Mouse (Mus musculus) lung, adult 10 weeks (tissue): ENCODE measurements around the gene Fkbp8. TPM values are rescaled to one million over a fixed set of nuclear protein-coding genes. Genes with fewer than 3 reads are reported as not detected.

Experiments
- polyA plus RNA-seq: library from polyadenylated mRNA; stranded (reverse); fragments of 350-450 nt; fragmentation: Illumina TruSeq; extraction: RNeasy Lipid Tissue Mini Kit (QIAGEN cat#74804); gene quantifications from one replicate; pipeline ENCODE4 v1.2.3, GENCODE M21; 2014; ENCODE audit warnings: low read depth, low replicate concordance; ENCODE audit not compliant: insufficient read depth

The Fkbp8 gene
- polyA plus RNA-seq: 190 TPM

GRCm38 (mm10) chr8:70527512-70528181 is at the start of gene Fkbp8, which contains the start of gene Kxd1:
Fkbp8 (plus strand) TSS chr8:70527724.
Kxd1 (minus strand) TSS chr8:70527956.

GRCm38 (mm10) chr8:70486941-70487520 is 40.5 kb upstream of the Fkbp8 start, which contains the start of gene Tmem59l:
Tmem59l (minus strand) TSS chr8:70487358.

GRCm38 (mm10) chr8:70492664-70493640 is 34.6 kb upstream of the Fkbp8 start, which contains the start of gene Crlf1:
Crlf1 (plus strand) TSS chr8:70493158.

GRCm38 (mm10) chr8:70506328-70507026 is 21.0 kb upstream of the Fkbp8 start, which contains the start of gene Rex1bd:
Rex1bd (minus strand) TSS chr8:70506752.

GRCm38 (mm10) chr8:70510228-70510915 is 17.2 kb upstream of the Fkbp8 start, which contains the start of gene Uba52:
Uba52 (minus strand) TSS chr8:70510801.

GRCm38 (mm10) chr8:70539077-70539813 is 11.7 kb downstream of the Fkbp8 start, which contains the start of gene Ell:
Ell (plus strand) TSS chr8:70539457.

Other genes with a start within 250 kb of the Fkbp8 start
- gene Homer3, start 244.9 kb upstream of the Fkbp8 start, polyA plus RNA-seq: 25.3 TPM
- 24.8 TPM for gene Ddx49, start 225.2 kb upstream of the Fkbp8 start, polyA plus RNA-seq
- gene Cope, start 225.2 kb upstream of the Fkbp8 start, polyA plus RNA-seq: 129 TPM
- gene Cers1, start 211.9 kb upstream of the Fkbp8 start, polyA plus RNA-seq: 0.44 TPM
- gene Gdf1, start 197.9 kb upstream of the Fkbp8 start, polyA plus RNA-seq: 0.28 TPM
- 14.7 TPM for gene Upf1, start 174.4 kb upstream of the Fkbp8 start, polyA plus RNA-seq
- 0.21 TPM for gene Comp, start 154.2 kb upstream of the Fkbp8 start, polyA plus RNA-seq
- 3.0 TPM for gene Crtc1, start 88.1 kb upstream of the Fkbp8 start, polyA plus RNA-seq
- 10.1 TPM for gene Klhl26, start 50.8 kb upstream of the Fkbp8 start, polyA plus RNA-seq
- 7.8 TPM for gene Tmem59l, start 40.4 kb upstream of the Fkbp8 start, polyA plus RNA-seq
- 13.8 TPM for gene Crlf1, start 34.6 kb upstream of the Fkbp8 start, polyA plus RNA-seq
- gene Rex1bd, start 21.0 kb upstream of the Fkbp8 start, polyA plus RNA-seq: 98.1 TPM
- 1,654 TPM for gene Uba52, start 16.9 kb upstream of the Fkbp8 start, polyA plus RNA-seq
- gene Kxd1, start 232 bp downstream of the Fkbp8 start, polyA plus RNA-seq: 48.0 TPM
- gene Ell, start 11.7 kb downstream of the Fkbp8 start, polyA plus RNA-seq: 9.7 TPM
- 26.4 TPM for gene Isyna1, start 66.6 kb downstream of the Fkbp8 start, polyA plus RNA-seq
- 54.0 TPM for gene Ssbp4, start 81.1 kb downstream of the Fkbp8 start, polyA plus RNA-seq
- gene Lrrc25, start 88.4 kb downstream of the Fkbp8 start, polyA plus RNA-seq: 6.2 TPM
- gene Gdf15, start 104.7 kb downstream of the Fkbp8 start, polyA plus RNA-seq: 1.6 TPM
- gene Pgpep1, start 132.7 kb downstream of the Fkbp8 start, polyA plus RNA-seq: 17.7 TPM
- gene Lsm4, start 145.5 kb downstream of the Fkbp8 start, polyA plus RNA-seq: 81.6 TPM
- 145 TPM for gene Jund, start 171.2 kb downstream of the Fkbp8 start, polyA plus RNA-seq
- not detected for gene Iqcn, start 175.7 kb downstream of the Fkbp8 start, polyA plus RNA-seq
- 0.66 TPM for gene Gm3336, start 190.8 kb downstream of the Fkbp8 start, polyA plus RNA-seq
- 1.1 TPM for gene Pde4c, start 196.0 kb downstream of the Fkbp8 start, polyA plus RNA-seq
- gene Rab3a, start 227.0 kb downstream of the Fkbp8 start, polyA plus RNA-seq: 18.7 TPM
- 36.9 TPM for gene Mpv17l2, start 233.2 kb downstream of the Fkbp8 start, polyA plus RNA-seq
- gene Pik3r2, start 249.0 kb downstream of the Fkbp8 start, polyA plus RNA-seq: 14.8 TPM